Mouse (Mus musculus): ENCODE results near the gene Emilin2. TPM values are rescaled to one million over a fixed set of nuclear protein-coding genes. Genes with fewer than 3 reads are reported as not detected.

The Emilin2 gene
- polyA plus RNA-seq, 2 experiments: 17.3 to 24.1 TPM

DNA sequence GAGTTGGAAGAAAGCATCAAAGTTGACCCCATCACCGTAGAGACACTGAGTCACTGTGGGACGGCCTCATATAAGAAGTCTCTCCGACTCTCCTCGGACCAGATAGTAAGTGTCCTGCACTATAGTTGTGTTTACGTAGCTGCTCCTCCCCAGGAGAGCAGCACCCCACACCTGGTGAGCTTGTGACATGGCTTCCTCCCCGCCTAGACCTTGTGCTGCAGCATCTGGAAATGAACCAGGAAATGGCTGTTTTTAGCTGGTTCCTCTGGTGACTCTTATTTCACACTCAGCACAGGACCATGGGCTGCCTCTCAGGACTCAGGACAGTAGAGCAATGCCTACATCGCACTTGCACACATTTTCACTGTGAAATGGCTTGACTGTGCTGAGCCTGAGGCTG, 69.1 kb downstream of the Emilin2 start:
- Histone ChIP-seq H3K9me3 (ENCODE audit: control insufficient read depth, low read length) (no peaks in the 10 kb centered on the region), H3K27me3 (ENCODE audit: control insufficient read depth, insufficient read depth, low read length) (no peaks in the 10 kb centered on the region), H3K27ac (no peak overlapping the region), H3K4me3 (ENCODE audit: insufficient read depth in 1 of 2, low read depth in 2 of 2, low read length in 2 of 2) (no peak overlapping the region), H3K4me1 (replicated peaks; ENCODE audit: control insufficient read depth in 2 of 2, insufficient read depth in 2 of 2, low read length in 1 of 2) (peaks cover 18 to 20% of the 10 kb centered on the region in 2 experiments), H3K4me2 (ENCODE audit: low read depth) (no peak overlapping the region), H3K9ac (replicated peaks) (no peak overlapping the region), H3K36me3 (replicated peaks; ENCODE audit: control insufficient read depth, insufficient read depth, low read depth) (peaks cover 96% of the 10 kb centered on the region)
- WGBS (ENCODE audit: insufficient replicate concordance): 94% methylated on average over 7 of the region's 7 CpGs
- DNase-seq (ENCODE audit: low read depth in 3 of 3, low spot score in 3 of 3) (no peak), ATAC-seq (ENCODE audit: insufficient read depth) (no peak)
- TF ChIP-seq EP300 (IDR thresholded peaks at IDR 0.05; ENCODE audit: low read depth) (no peak), CTCF (IDR thresholded peaks at IDR 0.05; ENCODE audit: low read depth) (no peak)

DNA sequence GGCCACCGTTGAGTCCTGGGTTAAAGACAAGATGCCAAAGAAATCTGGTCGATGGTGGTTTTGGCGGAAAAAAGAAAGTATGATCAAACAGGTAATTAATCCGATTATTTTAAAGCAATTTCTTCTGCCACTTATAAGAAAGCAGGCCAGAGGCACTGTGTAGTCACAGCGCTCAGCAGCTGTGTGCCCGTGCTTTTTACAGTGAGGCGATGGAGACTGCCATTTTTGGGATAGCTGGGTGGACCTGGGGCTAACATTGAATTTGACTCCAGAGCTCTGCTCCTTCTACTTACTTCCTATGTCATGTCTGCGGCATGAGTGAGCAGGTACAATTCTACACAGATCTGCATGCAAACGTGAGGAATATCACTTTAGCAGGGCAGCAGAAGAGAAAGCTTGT, 71.0 kb downstream of the Emilin2 start:
- peaks cover 90% of the 10 kb centered on the region for H3K36me3 ChIP-seq (replicated peaks; ENCODE audit: control insufficient read depth, insufficient read depth, low read depth)
- H3K4me1 ChIP-seq (replicated peaks; ENCODE audit: control insufficient read depth in 2 of 2, insufficient read depth in 2 of 2, low read length in 1 of 2): peaks cover 36 to 37% of the 10 kb centered on the region in 2 experiments
- DNase-seq (ENCODE audit: low read depth in 3 of 3, low spot score in 3 of 3) (no peak), ATAC-seq (ENCODE audit: insufficient read depth) (no peak)
- H3K27me3 ChIP-seq (ENCODE audit: control insufficient read depth, insufficient read depth, low read length): no peaks in the 10 kb centered on the region
- no peak overlapping the region for H3K27ac ChIP-seq
- H3K9ac ChIP-seq (replicated peaks): no peak overlapping the region
- no peak for TF ChIP-seq EP300 (IDR thresholded peaks at IDR 0.05; ENCODE audit: low read depth)
- TF ChIP-seq CTCF (IDR thresholded peaks at IDR 0.05; ENCODE audit: low read depth): no peak
- no peak overlapping the region for H3K4me3 ChIP-seq (ENCODE audit: insufficient read depth in 1 of 2, low read depth in 2 of 2, low read length in 2 of 2)
- no peaks in the 10 kb centered on the region for H3K9me3 ChIP-seq (ENCODE audit: control insufficient read depth, low read length)
- 90% methylated on average over 9 of the region's 9 CpGs for WGBS (ENCODE audit: insufficient replicate concordance)
- no peak overlapping the region for H3K4me2 ChIP-seq (ENCODE audit: low read depth)

DNA sequence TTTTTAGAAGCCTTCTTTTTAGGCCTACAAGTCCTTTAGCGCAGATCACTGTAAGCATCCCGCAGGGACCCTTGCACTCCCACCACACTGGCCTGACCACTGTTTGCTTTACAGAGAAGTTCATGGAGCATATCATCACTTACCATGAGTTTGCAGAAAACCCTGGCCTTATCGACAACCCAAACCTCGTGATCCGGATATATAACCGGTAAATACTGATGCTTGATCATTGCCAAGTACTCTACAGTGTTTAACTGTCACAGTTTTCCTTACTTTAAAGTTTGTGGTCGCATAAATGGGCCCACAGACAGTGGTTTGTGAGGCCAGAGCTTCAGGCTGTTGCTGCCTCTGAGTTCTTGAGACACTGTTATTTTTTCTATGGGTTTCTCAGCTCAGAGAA, 73.3 kb downstream of the Emilin2 start:
- Histone ChIP-seq H3K4me2 (ENCODE audit: low read depth) (peak overlapping the region; percentile 53), H3K27ac (peak overlapping the region; percentile 100), H3K4me3 (ENCODE audit: insufficient read depth in 1 of 2, low read depth in 2 of 2, low read length in 2 of 2) (no peak overlapping the region), H3K9ac (replicated peaks) (peak overlapping the region; percentile 49), H3K27me3 (ENCODE audit: control insufficient read depth, insufficient read depth, low read length) (no peaks in the 10 kb centered on the region), H3K36me3 (replicated peaks; ENCODE audit: control insufficient read depth, insufficient read depth, low read depth) (peaks cover 79% of the 10 kb centered on the region), H3K4me1 (replicated peaks; ENCODE audit: control insufficient read depth in 2 of 2, insufficient read depth in 2 of 2, low read length in 1 of 2) (peaks cover 52% of the 10 kb centered on the region in 2 experiments), H3K9me3 (ENCODE audit: control insufficient read depth, low read length) (no peaks in the 10 kb centered on the region)
- peak; percentile 58 to 70 (median 68) for DNase-seq (ENCODE audit: low read depth in 3 of 3, low spot score in 3 of 3)
- WGBS (ENCODE audit: insufficient replicate concordance): 29% methylated on average over 7 of the region's 7 CpGs
- peak; percentile 23; the same call in 1 of the 2 replicates for ATAC-seq (ENCODE audit: insufficient read depth)
- TF ChIP-seq CTCF (IDR thresholded peaks at IDR 0.05; ENCODE audit: low read depth) (no peak), EP300 (IDR thresholded peaks at IDR 0.05; ENCODE audit: low read depth) (peak; percentile 72)

DNA sequence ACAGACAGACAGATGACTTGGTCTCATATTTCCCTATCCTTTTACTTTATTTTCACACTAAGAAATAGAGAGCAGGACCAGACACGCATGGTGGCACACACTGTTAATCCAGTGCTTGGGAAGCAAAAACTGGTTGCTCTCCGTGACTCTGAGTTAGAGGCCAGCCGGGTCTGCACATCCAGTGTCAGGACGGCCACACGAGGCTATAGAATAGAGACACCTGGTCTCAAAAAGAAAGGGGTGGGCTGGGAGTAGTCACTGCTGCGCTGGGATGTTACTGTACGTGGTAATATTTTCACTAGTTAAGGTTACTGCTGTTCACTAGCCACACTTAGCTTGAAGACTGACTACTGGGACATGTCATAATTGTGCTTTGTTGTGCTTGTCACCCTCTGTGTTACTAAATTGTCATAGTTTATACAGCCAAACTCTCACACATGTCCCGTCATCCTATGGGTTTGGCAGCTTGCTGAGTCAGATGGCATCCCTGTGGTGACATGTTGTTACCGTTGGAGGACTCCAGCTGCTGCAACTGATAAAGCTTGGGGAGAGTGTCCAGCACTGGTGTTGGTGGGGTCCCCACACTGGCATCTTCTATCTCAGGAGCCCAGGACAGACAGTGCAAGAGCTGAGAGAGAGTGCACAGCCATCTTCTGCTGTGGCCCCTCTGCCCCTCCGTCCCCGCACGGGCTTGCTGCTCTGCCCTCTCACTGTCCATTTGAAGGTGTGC, 76.4 kb downstream of the Emilin2 start:
- WGBS (ENCODE audit: insufficient replicate concordance): 24% methylated on average over 12 of the region's 12 CpGs
- H3K27ac ChIP-seq: peak overlapping the region; percentile 100

DNA sequence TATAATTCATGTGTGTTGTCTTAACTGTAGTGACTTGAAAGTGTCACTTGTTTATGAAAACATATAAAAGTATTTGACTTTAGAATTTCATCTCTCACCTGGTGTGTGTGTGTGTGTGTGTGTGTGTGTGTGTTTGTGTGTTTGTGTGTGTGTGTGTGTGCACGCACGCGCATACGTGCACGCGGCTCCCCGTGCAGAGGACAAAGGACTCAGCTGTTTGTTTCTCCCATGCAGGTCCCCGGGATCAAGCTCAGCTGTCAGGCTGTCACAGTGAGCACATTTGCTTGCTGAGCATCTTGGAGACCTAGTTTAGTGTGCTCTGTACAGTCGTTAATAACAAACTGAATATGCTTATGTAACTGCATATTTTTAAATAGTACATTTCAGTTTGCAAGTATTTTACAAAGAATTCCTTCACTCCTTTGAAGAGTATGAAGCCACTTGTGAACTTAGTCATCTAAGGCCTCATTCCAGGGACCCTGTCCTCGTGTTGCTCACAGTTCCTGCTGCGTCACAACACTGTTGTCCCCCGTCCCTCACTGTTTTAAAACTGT, 77.7 kb downstream of the Emilin2 start:
- no peaks in the 10 kb centered on the region for H3K27me3 ChIP-seq (ENCODE audit: control insufficient read depth, insufficient read depth, low read length)
- H3K4me1 ChIP-seq (replicated peaks; ENCODE audit: control insufficient read depth in 2 of 2, insufficient read depth in 2 of 2, low read length in 1 of 2): peaks cover 48 to 49% of the 10 kb centered on the region in 2 experiments
- no peak overlapping the region; the same call in 1 of the 2 replicates for H3K9ac ChIP-seq (replicated peaks)
- peaks cover 75% of the 10 kb centered on the region for H3K36me3 ChIP-seq (replicated peaks; ENCODE audit: control insufficient read depth, insufficient read depth, low read depth)
- TF ChIP-seq CTCF (IDR thresholded peaks at IDR 0.05; ENCODE audit: low read depth) (no peak), EP300 (IDR thresholded peaks at IDR 0.05; ENCODE audit: low read depth) (no peak)
- H3K4me2 ChIP-seq (ENCODE audit: low read depth): no peak overlapping the region
- ATAC-seq (ENCODE audit: insufficient read depth) (no peak), DNase-seq (ENCODE audit: low read depth in 3 of 3, low spot score in 3 of 3) (no peak)
- WGBS (ENCODE audit: insufficient replicate concordance): 89% methylated on average over 12 of the region's 12 CpGs
- H3K4me3 ChIP-seq (ENCODE audit: insufficient read depth in 1 of 2, low read depth in 2 of 2, low read length in 2 of 2): no peak overlapping the region
- H3K27ac ChIP-seq: peak overlapping the region; percentile 80
- H3K9me3 ChIP-seq (ENCODE audit: control insufficient read depth, low read length): no peaks in the 10 kb centered on the region

More for the DNA sequence above, 76.4 kb downstream of the Emilin2 start:
- peak; percentile 99 for ATAC-seq (ENCODE audit: insufficient read depth)
- 0 out of 4 replicates have a peak overlapping the region, but pooled peaks of 1 of the 2 experiments have one; percentile 9 for H3K4me3 ChIP-seq (ENCODE audit: insufficient read depth in 1 of 2, low read depth in 2 of 2, low read length in 2 of 2)
- H3K4me2 ChIP-seq (ENCODE audit: low read depth): peak overlapping the region; percentile 61
- H3K9ac ChIP-seq (replicated peaks): peak overlapping the region; percentile 73
- TF ChIP-seq CTCF (IDR thresholded peaks at IDR 0.05; ENCODE audit: low read depth): peak; percentile 16; the same call in 1 of the 2 replicates
- TF ChIP-seq EP300 (IDR thresholded peaks at IDR 0.05; ENCODE audit: low read depth): peak; percentile 99
- H3K36me3 ChIP-seq (replicated peaks; ENCODE audit: control insufficient read depth, insufficient read depth, low read depth): peaks cover 76% of the 10 kb centered on the region
- peak; percentile 93 to 96 (median 94) for DNase-seq (ENCODE audit: low read depth in 3 of 3, low spot score in 3 of 3)
- peaks cover 52 to 54% of the 10 kb centered on the region in 2 experiments for H3K4me1 ChIP-seq (replicated peaks; ENCODE audit: control insufficient read depth in 2 of 2, insufficient read depth in 2 of 2, low read length in 1 of 2)
- H3K9me3 ChIP-seq (ENCODE audit: control insufficient read depth, low read length): no peaks in the 10 kb centered on the region
- no peaks in the 10 kb centered on the region for H3K27me3 ChIP-seq (ENCODE audit: control insufficient read depth, insufficient read depth, low read length)
